Mouse (Mus musculus): ENCODE data around the gene Xrcc3. TPM values are rescaled to one million over a fixed set of nuclear protein-coding genes. Genes with fewer than 3 reads are reported as not detected.
A peak's percentile ranks its signal among the peaks of the same experiment; 100 is the strongest.

Gene Xrcc3
- polyA plus RNA-seq, 1 experiment from 2014 or later, result 9.2 TPM

DNA sequence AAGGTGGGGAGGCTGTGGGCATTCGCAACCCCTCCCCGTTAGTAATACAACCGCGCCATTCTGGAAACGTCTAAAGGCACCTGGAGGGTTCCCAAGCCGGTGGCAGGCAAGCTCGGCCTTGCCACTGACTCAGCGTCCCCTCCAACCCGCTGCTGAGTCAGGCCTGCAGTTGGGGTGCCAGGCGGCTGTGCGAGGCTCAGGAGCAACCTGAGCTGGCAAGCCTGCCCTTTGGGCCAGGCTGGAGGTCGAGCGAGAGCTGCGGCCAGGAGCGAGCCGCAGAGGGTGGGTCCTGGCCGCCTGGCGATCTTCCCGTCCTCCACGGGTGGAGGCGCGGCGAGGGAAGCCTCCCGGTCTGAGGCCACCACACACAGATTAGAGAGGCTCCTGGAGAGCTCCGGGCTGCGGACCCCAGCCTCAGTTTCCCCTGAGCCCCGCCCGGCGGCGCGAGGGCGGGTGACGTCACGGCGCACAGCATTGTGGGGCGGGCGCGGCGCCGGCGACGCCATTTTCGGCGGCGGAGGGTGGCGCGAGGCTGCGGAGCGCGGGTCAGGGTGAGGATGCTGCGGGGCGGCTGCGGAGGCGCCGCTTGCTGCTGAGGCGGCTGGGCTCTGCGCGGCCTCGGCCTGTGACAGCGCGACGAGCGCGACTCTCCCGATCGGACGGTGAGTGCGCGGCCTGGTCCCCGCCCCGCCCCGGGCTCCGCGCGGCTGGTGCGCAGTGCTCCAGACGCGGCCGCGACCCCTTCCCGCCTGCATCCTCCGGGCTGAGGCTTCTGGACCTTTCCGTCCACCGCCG, 55.1 kb downstream of the Xrcc3 start, which contains the start of gene Klc1:
TSS of gene Klc1 (plus strand) at position 469 of the 795 bp plus-strand sequence.
- peak within 1 kb of the TSS; percentile 84 for H3K27ac ChIP-seq (ENCODE audit: low read length)
- peaks cover 20% of the 10 kb centered on the region for H3K4me1 ChIP-seq (replicated peaks; ENCODE audit: control insufficient read depth, insufficient read depth, low read length)
- peak within 1 kb of the TSS; percentile 89 for H3K4me3 ChIP-seq (ENCODE audit: low read length)
- peak within 1 kb of the TSS; percentile 90 for H3K9ac ChIP-seq (ENCODE audit: low read length)
- H3K36me3 ChIP-seq (ENCODE audit: control insufficient read depth, insufficient read depth, low read length), result peaks cover 2% of the 10 kb centered on the region; the same call in 1 of the 2 replicates
- no peaks in the 10 kb centered on the region for H3K27me3 ChIP-seq (ENCODE audit: control insufficient read depth, insufficient read depth, low read depth, low read length)
- WGBS, result under 1% methylated on average over 65 of the region's 85 CpGs
- H3K9me3 ChIP-seq (ENCODE audit: control insufficient read depth, low read length), result no peaks in the 10 kb centered on the region
- ATAC-seq (ENCODE audit: low read depth), result peak; percentile 82
- peak within 1 kb of the TSS; percentile 99 for H3K4me2 ChIP-seq (ENCODE audit: low read depth, low read length)

GRCm38 (mm10) chr12:111757561-111758325, 55.9 kb downstream of the Xrcc3 start:
- Histone ChIP-seq H3K4me1 (replicated peaks; ENCODE audit: control insufficient read depth, insufficient read depth, low read length) (peaks cover 20% of the 10 kb centered on the region), H3K4me3 (ENCODE audit: low read length) (peak overlapping the region; percentile 89), H3K4me2 (ENCODE audit: low read depth, low read length) (peak overlapping the region; percentile 99), H3K27me3 (ENCODE audit: control insufficient read depth, insufficient read depth, low read depth, low read length) (no peaks in the 10 kb centered on the region), H3K27ac (ENCODE audit: low read length) (no peak overlapping the region), H3K9ac (ENCODE audit: low read length) (peak overlapping the region; percentile 90), H3K9me3 (ENCODE audit: control insufficient read depth, low read length) (no peaks in the 10 kb centered on the region), H3K36me3 (ENCODE audit: control insufficient read depth, insufficient read depth, low read length) (peaks cover 2% of the 10 kb centered on the region; the same call in 1 of the 2 replicates)
- WGBS, result 45% methylated on average over 10 of the region's 10 CpGs
- no peak for ATAC-seq (ENCODE audit: low read depth)

- no peak overlapping the region for H3K27ac ChIP-seq (ENCODE audit: low read length)
- H3K36me3 ChIP-seq (ENCODE audit: control insufficient read depth, insufficient read depth, low read length), result no peaks in the 10 kb centered on the region
- no peaks in the 10 kb centered on the region for H3K27me3 ChIP-seq (ENCODE audit: control insufficient read depth, insufficient read depth, low read depth, low read length)
- H3K4me2 ChIP-seq (ENCODE audit: low read depth, low read length), result no peak overlapping the region
- no peak overlapping the region for H3K9ac ChIP-seq (ENCODE audit: low read length)
- ATAC-seq (ENCODE audit: low read depth), result no peak
- H3K9me3 ChIP-seq (ENCODE audit: control insufficient read depth, low read length), result no peaks in the 10 kb centered on the region
- H3K4me1 ChIP-seq (replicated peaks; ENCODE audit: control insufficient read depth, insufficient read depth, low read length), result peaks cover 20% of the 10 kb centered on the region
- H3K4me3 ChIP-seq (ENCODE audit: low read length), result no peak overlapping the region
- 23% methylated on average over 5 of the region's 5 CpGs for WGBS
These were observed 57.0 kb downstream of the Xrcc3 start for GRCm38 (mm10) chr12:111756698-111757082.

DNA sequence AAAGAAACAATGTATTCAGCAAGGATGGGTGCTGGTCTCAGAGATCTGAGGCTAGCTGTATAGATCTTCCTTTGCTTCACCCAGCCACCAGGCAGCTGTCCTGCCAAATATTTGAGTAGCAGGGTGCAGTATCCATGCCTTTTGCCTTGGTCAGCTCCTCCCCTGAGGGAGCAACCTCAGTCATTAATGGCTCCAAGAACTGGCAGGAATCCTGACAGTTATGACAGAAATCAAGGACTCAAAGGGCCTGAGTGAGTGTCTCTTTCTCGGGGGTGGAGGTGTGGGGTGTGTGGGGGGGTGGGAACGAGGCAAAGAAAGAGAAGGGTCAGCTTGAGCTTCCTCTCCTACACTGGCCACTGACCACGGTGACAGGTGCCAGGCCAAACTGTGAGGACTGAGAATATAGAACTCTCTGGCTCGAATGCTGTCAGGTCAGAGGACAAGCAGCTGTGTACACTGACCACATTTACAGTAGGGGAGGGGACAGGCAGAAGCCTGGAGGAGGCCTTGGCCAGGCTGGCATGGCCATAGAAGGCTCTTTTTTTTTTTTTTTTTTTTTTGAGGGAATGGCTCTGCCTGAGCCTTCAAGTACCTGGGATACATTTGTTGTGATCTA, 57.5 kb downstream of the Xrcc3 start:
- no peak for ATAC-seq (ENCODE audit: low read depth)
- 29% methylated on average over 4 of the region's 4 CpGs for WGBS
- Histone ChIP-seq H3K27me3 (ENCODE audit: control insufficient read depth, insufficient read depth, low read depth, low read length) (no peaks in the 10 kb centered on the region), H3K9ac (ENCODE audit: low read length) (no peak overlapping the region), H3K4me3 (ENCODE audit: low read length) (no peak overlapping the region), H3K9me3 (ENCODE audit: control insufficient read depth, low read length) (no peaks in the 10 kb centered on the region), H3K4me2 (ENCODE audit: low read depth, low read length) (no peak overlapping the region), H3K27ac (ENCODE audit: low read length) (no peak overlapping the region), H3K4me1 (replicated peaks; ENCODE audit: control insufficient read depth, insufficient read depth, low read length) (peaks cover 17% of the 10 kb centered on the region), H3K36me3 (ENCODE audit: control insufficient read depth, insufficient read depth, low read length) (no peaks in the 10 kb centered on the region)

- ATAC-seq (ENCODE audit: low read depth), result no peak
- Histone ChIP-seq H3K4me2 (ENCODE audit: low read depth, low read length) (no peak overlapping the region), H3K4me3 (ENCODE audit: low read length) (no peak overlapping the region), H3K27ac (ENCODE audit: low read length) (no peak overlapping the region), H3K9ac (ENCODE audit: low read length) (no peak overlapping the region), H3K9me3 (ENCODE audit: control insufficient read depth, low read length) (no peaks in the 10 kb centered on the region), H3K27me3 (ENCODE audit: control insufficient read depth, insufficient read depth, low read depth, low read length) (no peaks in the 10 kb centered on the region), H3K36me3 (ENCODE audit: control insufficient read depth, insufficient read depth, low read length) (no peaks in the 10 kb centered on the region), H3K4me1 (replicated peaks; ENCODE audit: control insufficient read depth, insufficient read depth, low read length) (peaks cover 10% of the 10 kb centered on the region)
- WGBS, result 38% methylated on average over 2 of the region's 2 CpGs
These were observed 58.4 kb downstream of the Xrcc3 start for GRCm38 (mm10) chr12:111755231-111755630.

DNA sequence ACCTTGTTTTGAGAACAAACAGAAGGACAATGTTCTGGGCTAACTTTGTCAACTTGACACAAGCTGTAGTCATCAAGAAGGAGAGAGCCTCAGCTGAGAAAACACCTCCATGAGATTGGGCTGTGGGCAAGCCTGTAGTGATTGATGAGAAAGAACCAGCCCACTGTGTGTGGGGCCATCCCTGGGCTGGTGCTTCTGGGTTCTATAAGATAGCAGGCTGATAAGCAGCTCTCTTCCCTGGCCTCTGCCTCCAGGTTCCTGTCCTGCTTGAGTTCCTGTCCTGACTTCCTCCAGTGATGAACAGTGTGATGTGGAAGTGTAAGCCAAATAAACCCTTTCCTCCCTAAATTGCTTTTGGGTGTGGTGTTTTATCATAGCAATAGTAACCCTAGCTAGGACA, 59.0 kb downstream of the Xrcc3 start:
- no peak overlapping the region for H3K4me3 ChIP-seq (ENCODE audit: low read length)
- no peak overlapping the region for H3K4me2 ChIP-seq (ENCODE audit: low read depth, low read length)
- H3K9me3 ChIP-seq (ENCODE audit: control insufficient read depth, low read length), result no peaks in the 10 kb centered on the region
- no peak overlapping the region for H3K27ac ChIP-seq (ENCODE audit: low read length)
- H3K4me1 ChIP-seq (replicated peaks; ENCODE audit: control insufficient read depth, insufficient read depth, low read length), result peaks cover 5% of the 10 kb centered on the region
- no peak overlapping the region for H3K9ac ChIP-seq (ENCODE audit: low read length)
- H3K27me3 ChIP-seq (ENCODE audit: control insufficient read depth, insufficient read depth, low read depth, low read length), result no peaks in the 10 kb centered on the region
- no peaks in the 10 kb centered on the region for H3K36me3 ChIP-seq (ENCODE audit: control insufficient read depth, insufficient read depth, low read length)
- no peak for ATAC-seq (ENCODE audit: low read depth)

DNA sequence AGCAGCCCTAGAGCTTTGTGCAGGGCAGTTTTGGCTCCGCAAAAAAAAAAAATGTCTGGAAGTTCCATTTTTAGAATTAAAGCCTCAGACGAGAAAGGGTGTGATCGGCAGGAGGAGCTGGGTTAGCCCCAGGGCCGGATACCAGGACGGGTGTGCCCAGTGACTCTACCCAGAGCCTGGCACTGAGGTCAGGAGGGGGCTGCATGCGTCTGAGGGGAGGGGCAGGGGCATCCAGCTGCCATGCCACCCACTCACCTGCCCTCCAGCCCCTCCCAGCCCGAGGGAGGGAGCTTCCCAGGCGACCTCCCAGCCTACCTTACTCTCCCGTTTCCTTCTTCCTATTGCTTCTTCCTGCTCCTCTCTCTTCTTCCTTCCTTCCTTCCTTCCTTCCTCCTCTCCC, 60.3 kb downstream of the Xrcc3 start:
- Histone ChIP-seq H3K27me3 (ENCODE audit: control insufficient read depth, insufficient read depth, low read depth, low read length) (no peaks in the 10 kb centered on the region), H3K4me3 (ENCODE audit: low read length) (no peak overlapping the region), H3K9me3 (ENCODE audit: control insufficient read depth, low read length) (no peaks in the 10 kb centered on the region), H3K36me3 (ENCODE audit: control insufficient read depth, insufficient read depth, low read length) (no peaks in the 10 kb centered on the region), H3K4me1 (replicated peaks; ENCODE audit: control insufficient read depth, insufficient read depth, low read length) (peaks cover 3% of the 10 kb centered on the region), H3K4me2 (ENCODE audit: low read depth, low read length) (no peak overlapping the region), H3K27ac (ENCODE audit: low read length) (no peak overlapping the region), H3K9ac (ENCODE audit: low read length) (no peak overlapping the region)
- 58% methylated on average over 9 of the region's 9 CpGs for WGBS
- ATAC-seq (ENCODE audit: low read depth), result no peak

Data from lung, embryonic 16.5 days (tissue).